Mouse (Mus musculus): ENCODE measurements around the gene Parva. TPM values are rescaled to one million over a fixed set of nuclear protein-coding genes. Genes with fewer than 3 reads are reported as not detected.
A peak's percentile ranks its signal among the peaks of the same experiment; 100 is the strongest.

Gene Parva
- polyA plus RNA-seq, 1 experiment from 2014 or later = 37.4 TPM

DNA sequence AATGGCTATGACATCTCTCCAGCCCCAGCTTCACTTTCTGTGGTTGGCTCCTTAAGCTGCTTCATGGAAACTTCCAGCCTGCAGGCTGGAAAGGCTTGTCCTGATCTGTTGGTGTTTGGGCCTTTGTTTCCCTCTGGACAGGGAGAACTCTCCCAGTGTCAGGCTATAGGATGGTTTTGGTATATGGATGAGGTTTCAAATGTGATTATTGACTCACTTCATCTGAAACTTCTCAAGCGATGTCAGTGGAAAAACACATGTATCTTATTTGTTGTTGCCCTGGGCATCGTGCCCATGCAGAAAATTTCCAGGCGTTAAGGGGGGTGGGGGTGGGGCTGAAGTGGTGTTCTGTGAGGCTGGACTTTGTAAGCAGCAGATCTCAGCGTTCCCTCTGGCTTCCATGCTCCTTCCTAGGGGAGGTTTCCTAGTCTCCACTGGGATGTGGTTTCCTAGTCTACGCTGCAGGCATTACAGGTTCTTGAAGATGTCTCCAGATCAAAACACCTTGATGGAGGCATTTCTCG is 155.6 kb downstream of the Parva start:
- no peak for ATAC-seq
- H3K27me3 ChIP-seq (replicated peaks; ENCODE audit: control insufficient read depth, insufficient read depth, low read length) = no peaks in the 10 kb centered on the region
- H3K4me1 ChIP-seq (replicated peaks; ENCODE audit: control insufficient read depth, insufficient read depth, low read length) = no peaks in the 10 kb centered on the region
- H3K9me3 ChIP-seq (ENCODE audit: control insufficient read depth) = no peaks in the 10 kb centered on the region
- H3K4me2 ChIP-seq (replicated peaks; ENCODE audit: low read depth) = no peak overlapping the region
- 78% methylated on average over 6 of the region's 6 CpGs for WGBS
- H3K9ac ChIP-seq (ENCODE audit: low read depth, low read length) = no peak overlapping the region
- no peak overlapping the region for H3K4me3 ChIP-seq (ENCODE audit: low read depth, low read length)
- no peak overlapping the region for H3K27ac ChIP-seq (ENCODE audit: low read depth, low read length)
- H3K36me3 ChIP-seq (ENCODE audit: control insufficient read depth, insufficient read depth) = peaks cover 53% of the 10 kb centered on the region
- TF ChIP-seq CTCF (IDR thresholded peaks at IDR 0.05; ENCODE audit: low read depth) = no peak

DNA sequence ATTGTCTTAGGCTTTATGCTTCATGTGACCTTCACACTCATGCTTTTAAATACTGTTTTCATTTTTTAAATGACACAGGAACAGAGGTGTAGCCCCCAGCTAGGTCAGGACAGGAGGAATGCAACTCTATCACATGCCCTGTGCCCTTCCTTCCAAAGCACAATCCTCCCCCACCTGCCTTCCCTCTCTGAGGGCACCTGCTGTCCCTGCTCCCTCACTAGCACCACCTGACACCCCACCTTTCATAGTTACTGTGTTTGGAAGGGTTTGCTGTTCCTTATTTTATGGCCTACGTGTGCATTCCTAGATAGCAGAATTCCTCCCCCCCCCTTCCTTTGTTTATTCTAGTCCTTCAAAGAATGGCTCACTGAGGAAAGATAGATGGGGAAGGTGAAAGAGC is 160.1 kb downstream of the Parva start:
- ATAC-seq = no peak
- peaks cover 32% of the 10 kb centered on the region for H3K36me3 ChIP-seq (ENCODE audit: control insufficient read depth, insufficient read depth)
- 33% methylated on average over 1 of the region's 1 CpGs for WGBS

DNA sequence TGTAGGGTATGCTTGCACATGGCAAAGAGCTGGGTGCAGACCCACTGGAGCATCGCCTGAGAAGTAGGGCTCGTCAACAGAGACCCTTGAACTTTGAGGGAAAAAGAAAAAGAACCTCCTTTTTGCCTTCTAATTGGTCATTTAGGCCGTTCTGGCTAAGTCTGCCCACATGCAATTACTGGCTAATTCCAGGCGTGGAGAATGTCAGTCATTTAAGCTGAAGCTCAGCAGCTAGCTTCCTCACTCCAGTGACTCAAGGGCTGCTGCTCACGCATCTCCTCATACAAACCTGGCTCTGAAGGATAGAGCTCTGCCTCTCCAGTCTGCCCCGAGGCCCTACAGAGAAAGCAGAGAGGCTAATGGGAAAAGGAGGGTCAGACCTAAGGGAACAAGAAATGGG is 162.2 kb downstream of the Parva start:
- H3K27me3 ChIP-seq (replicated peaks; ENCODE audit: control insufficient read depth, insufficient read depth, low read length) = no peaks in the 10 kb centered on the region
- no peaks in the 10 kb centered on the region for H3K9me3 ChIP-seq (ENCODE audit: control insufficient read depth)
- no peak overlapping the region for H3K9ac ChIP-seq (ENCODE audit: low read depth, low read length)
- ATAC-seq = no peak
- TF ChIP-seq CTCF (IDR thresholded peaks at IDR 0.05; ENCODE audit: low read depth) = no peak
- no peaks in the 10 kb centered on the region for H3K4me1 ChIP-seq (replicated peaks; ENCODE audit: control insufficient read depth, insufficient read depth, low read length)
- no peak overlapping the region for H3K4me2 ChIP-seq (replicated peaks; ENCODE audit: low read depth)
- WGBS = 77% methylated on average over 6 of the region's 6 CpGs
- no peak overlapping the region for H3K27ac ChIP-seq (ENCODE audit: low read depth, low read length)
- no peak overlapping the region for H3K4me3 ChIP-seq (ENCODE audit: low read depth, low read length)
- peaks cover 24% of the 10 kb centered on the region for H3K36me3 ChIP-seq (ENCODE audit: control insufficient read depth, insufficient read depth)

More for the DNA sequence above, 160.1 kb downstream of the Parva start:
- no peak overlapping the region for H3K9ac ChIP-seq (ENCODE audit: low read depth, low read length)
- no peak overlapping the region for H3K27ac ChIP-seq (ENCODE audit: low read depth, low read length)
- TF ChIP-seq CTCF (IDR thresholded peaks at IDR 0.05; ENCODE audit: low read depth) = no peak
- H3K4me1 ChIP-seq (replicated peaks; ENCODE audit: control insufficient read depth, insufficient read depth, low read length) = no peaks in the 10 kb centered on the region
- no peaks in the 10 kb centered on the region for H3K27me3 ChIP-seq (replicated peaks; ENCODE audit: control insufficient read depth, insufficient read depth, low read length)
- H3K9me3 ChIP-seq (ENCODE audit: control insufficient read depth) = no peaks in the 10 kb centered on the region
- no peak overlapping the region for H3K4me3 ChIP-seq (ENCODE audit: low read depth, low read length)
- H3K4me2 ChIP-seq (replicated peaks; ENCODE audit: low read depth) = no peak overlapping the region

DNA sequence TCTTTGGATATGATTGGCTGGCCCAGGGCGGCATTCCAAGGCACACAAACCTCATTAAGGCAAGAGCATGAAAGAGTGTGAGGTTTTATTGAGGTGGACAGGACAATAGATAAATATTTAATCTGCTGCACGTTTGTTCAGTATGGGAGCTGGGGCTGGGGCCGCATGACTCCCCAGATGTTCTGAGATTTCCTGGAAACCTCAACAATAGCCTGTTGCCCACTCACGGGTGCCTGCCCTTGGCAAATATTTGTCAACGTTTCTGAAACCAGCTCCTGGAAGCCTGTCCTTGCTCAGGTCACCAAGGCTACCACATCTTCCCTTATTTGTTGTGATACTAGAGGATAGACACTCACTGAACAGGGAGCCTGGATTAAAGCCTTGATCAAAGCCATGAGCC is 166.3 kb downstream of the Parva start:
- H3K27ac ChIP-seq (ENCODE audit: low read depth, low read length) = no peak overlapping the region
- 32% methylated on average over 5 of the region's 5 CpGs for WGBS
- ATAC-seq = 0 out of 2 replicates have a peak, but pooled peaks have one; percentile 22
- H3K4me1 ChIP-seq (replicated peaks; ENCODE audit: control insufficient read depth, insufficient read depth, low read length) = no peaks in the 10 kb centered on the region
- H3K27me3 ChIP-seq (replicated peaks; ENCODE audit: control insufficient read depth, insufficient read depth, low read length) = no peaks in the 10 kb centered on the region
- no peak overlapping the region for H3K4me3 ChIP-seq (ENCODE audit: low read depth, low read length)
- no peak overlapping the region for H3K4me2 ChIP-seq (replicated peaks; ENCODE audit: low read depth)
- no peaks in the 10 kb centered on the region for H3K36me3 ChIP-seq (ENCODE audit: control insufficient read depth, insufficient read depth)
- no peaks in the 10 kb centered on the region for H3K9me3 ChIP-seq (ENCODE audit: control insufficient read depth)
- TF ChIP-seq CTCF (IDR thresholded peaks at IDR 0.05; ENCODE audit: low read depth) = no peak
- H3K9ac ChIP-seq (ENCODE audit: low read depth, low read length) = no peak overlapping the region

DNA sequence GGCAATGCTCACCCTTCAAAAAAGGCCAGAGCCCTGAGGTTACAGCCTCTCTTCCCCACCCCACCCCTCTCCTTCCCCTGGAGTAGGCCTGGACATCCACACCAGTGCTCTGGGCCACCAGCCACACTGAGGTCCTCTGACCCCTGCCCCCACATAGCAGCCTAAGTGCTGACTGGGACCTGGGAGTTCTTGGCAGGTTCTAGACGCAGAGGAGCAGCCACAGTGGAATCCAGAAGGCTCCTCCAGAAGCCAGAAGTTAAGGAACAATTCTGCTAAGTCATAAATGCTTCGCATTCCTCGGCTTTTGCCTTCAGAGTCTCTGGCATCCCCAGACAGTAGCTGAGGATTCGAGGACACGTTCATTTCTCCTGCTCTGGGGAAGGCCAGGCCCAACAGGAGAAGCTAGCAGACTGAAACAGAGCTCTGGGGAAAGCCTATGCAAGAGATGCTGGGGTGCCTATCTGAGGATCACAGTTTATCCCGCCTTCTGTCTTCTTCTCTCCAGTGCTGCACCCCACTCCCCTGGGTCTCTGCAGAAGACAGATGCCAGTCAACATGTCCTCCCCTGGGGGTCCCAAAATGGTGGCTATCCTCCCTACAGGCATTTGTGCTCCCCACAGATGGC is 168.0 kb downstream of the Parva start:
- Histone ChIP-seq H3K4me2 (replicated peaks; ENCODE audit: low read depth) (no peak overlapping the region), H3K27me3 (replicated peaks; ENCODE audit: control insufficient read depth, insufficient read depth, low read length) (no peaks in the 10 kb centered on the region), H3K27ac (ENCODE audit: low read depth, low read length) (no peak overlapping the region), H3K4me3 (ENCODE audit: low read depth, low read length) (no peak overlapping the region), H3K9ac (ENCODE audit: low read depth, low read length) (no peak overlapping the region), H3K36me3 (ENCODE audit: control insufficient read depth, insufficient read depth) (no peaks in the 10 kb centered on the region), H3K9me3 (ENCODE audit: control insufficient read depth) (no peaks in the 10 kb centered on the region), H3K4me1 (replicated peaks; ENCODE audit: control insufficient read depth, insufficient read depth, low read length) (no peaks in the 10 kb centered on the region)
- WGBS = 46% methylated on average over 6 of the region's 6 CpGs
- ATAC-seq = no peak
- TF ChIP-seq CTCF (IDR thresholded peaks at IDR 0.05; ENCODE audit: low read depth) = no peak

DNA sequence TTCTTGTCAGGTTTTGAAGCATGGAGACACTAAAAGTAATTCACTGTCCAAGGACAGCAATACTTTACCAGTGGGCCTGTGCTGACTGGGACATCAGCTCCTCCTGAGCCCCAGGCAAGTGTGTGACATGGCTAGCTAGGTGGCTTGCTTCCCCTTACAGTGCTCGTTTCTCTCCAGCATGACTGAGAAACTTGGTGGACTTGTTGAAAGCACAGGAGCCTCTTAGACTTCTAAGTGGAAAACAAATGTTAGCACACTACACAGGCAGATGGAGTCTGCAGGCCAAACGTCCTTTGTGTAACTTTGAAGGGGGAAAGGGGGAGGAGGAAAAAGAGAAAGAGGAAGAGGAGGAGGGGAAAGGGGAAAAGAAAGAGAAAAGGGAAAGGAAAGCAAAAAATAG is 172.3 kb downstream of the Parva start:
- H3K4me3 ChIP-seq (ENCODE audit: low read depth, low read length) = no peak overlapping the region
- no peaks in the 10 kb centered on the region for H3K36me3 ChIP-seq (ENCODE audit: control insufficient read depth, insufficient read depth)
- H3K27ac ChIP-seq (ENCODE audit: low read depth, low read length) = no peak overlapping the region
- WGBS = 40% methylated on average over 2 of the region's 2 CpGs
- TF ChIP-seq CTCF (IDR thresholded peaks at IDR 0.05; ENCODE audit: low read depth) = no peak
- no peak overlapping the region for H3K9ac ChIP-seq (ENCODE audit: low read depth, low read length)
- H3K4me2 ChIP-seq (replicated peaks; ENCODE audit: low read depth) = no peak overlapping the region
- H3K4me1 ChIP-seq (replicated peaks; ENCODE audit: control insufficient read depth, insufficient read depth, low read length) = no peaks in the 10 kb centered on the region
- H3K9me3 ChIP-seq (ENCODE audit: control insufficient read depth) = no peaks in the 10 kb centered on the region
- no peaks in the 10 kb centered on the region for H3K27me3 ChIP-seq (replicated peaks; ENCODE audit: control insufficient read depth, insufficient read depth, low read length)
- ATAC-seq = no peak
